Mouse (Mus musculus): Measurements from ENCODE around the gene Carmil2. TPM values are rescaled to one million over a fixed set of nuclear protein-coding genes. Genes with fewer than 3 reads are reported as not detected.

The Carmil2 gene
- polyA plus RNA-seq, 1 experiment = 1.2 TPM

DNA sequence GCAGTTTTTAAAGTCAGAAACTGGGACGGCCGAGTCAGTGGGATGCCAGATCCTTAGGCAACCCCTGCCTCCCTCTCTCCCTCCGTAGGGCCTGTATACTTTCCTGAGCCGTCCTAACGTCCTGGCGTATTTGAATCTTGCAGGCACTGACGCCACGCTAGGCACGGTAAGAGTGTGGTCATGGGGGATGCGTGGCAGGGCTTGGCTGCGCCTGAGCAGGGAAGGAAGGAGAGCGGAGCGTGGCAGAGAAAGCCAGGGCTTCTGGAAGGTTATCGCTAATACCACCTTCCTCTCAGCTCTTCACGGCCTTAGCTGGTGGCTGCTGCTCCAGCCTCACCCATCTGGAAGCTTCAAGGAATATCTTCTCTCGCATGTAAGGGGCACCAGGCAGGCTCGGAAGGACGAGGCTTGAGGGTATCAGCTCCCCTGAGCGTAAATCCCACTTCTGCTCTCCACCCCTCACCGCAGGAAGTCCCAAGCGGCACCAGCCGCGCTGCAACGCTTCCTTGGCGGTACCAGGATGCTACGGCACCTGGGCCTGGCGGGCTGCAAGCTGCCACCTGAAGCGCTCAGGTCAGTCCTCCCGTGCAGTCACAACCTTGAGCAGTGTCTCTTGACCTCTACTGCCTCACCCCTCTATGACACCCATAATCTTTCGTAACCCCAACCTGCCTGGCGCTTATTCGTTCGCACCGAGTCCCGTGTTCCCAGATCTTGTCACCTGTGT is 3.3 kb downstream of the Carmil2 start:
- Histone ChIP-seq H3K27ac (ENCODE audit: control insufficient read depth, insufficient read depth, low read depth, low read length) (no peak overlapping the region), H3K4me1 (ENCODE audit: control insufficient read depth, insufficient read depth, low read length) (peaks cover 15% of the 10 kb centered on the region), H3K4me3 (ENCODE audit: control insufficient read depth, low read depth, low read length) (no peak overlapping the region), H3K36me3 (ENCODE audit: control insufficient read depth, insufficient read depth, low read length) (no peaks in the 10 kb centered on the region), H3K27me3 (ENCODE audit: control insufficient read depth, insufficient read depth, low read length) (no peaks in the 10 kb centered on the region)
- TF ChIP-seq POLR2A (IDR thresholded peaks at IDR 0.05; ENCODE audit: control insufficient read depth, low read depth, low read length) = no peak
- TF ChIP-seq CTCF (IDR thresholded peaks at IDR 0.05; ENCODE audit: control insufficient read depth, insufficient read depth, insufficient replicate concordance, low read depth, low read length) = no peak

GRCm38 (mm10) chr8:105689983-105690360 is 3.9 kb downstream of the Carmil2 start:
- no peak for TF ChIP-seq POLR2A (IDR thresholded peaks at IDR 0.05; ENCODE audit: control insufficient read depth, low read depth, low read length)
- no peak for TF ChIP-seq CTCF (IDR thresholded peaks at IDR 0.05; ENCODE audit: control insufficient read depth, insufficient read depth, insufficient replicate concordance, low read depth, low read length)
- no peaks in the 10 kb centered on the region for H3K27me3 ChIP-seq (ENCODE audit: control insufficient read depth, insufficient read depth, low read length)
- H3K4me1 ChIP-seq (ENCODE audit: control insufficient read depth, insufficient read depth, low read length) = peaks cover 16% of the 10 kb centered on the region
- H3K4me3 ChIP-seq (ENCODE audit: control insufficient read depth, low read depth, low read length) = no peak overlapping the region
- H3K27ac ChIP-seq (ENCODE audit: control insufficient read depth, insufficient read depth, low read depth, low read length) = no peak overlapping the region
- H3K36me3 ChIP-seq (ENCODE audit: control insufficient read depth, insufficient read depth, low read length) = no peaks in the 10 kb centered on the region

DNA sequence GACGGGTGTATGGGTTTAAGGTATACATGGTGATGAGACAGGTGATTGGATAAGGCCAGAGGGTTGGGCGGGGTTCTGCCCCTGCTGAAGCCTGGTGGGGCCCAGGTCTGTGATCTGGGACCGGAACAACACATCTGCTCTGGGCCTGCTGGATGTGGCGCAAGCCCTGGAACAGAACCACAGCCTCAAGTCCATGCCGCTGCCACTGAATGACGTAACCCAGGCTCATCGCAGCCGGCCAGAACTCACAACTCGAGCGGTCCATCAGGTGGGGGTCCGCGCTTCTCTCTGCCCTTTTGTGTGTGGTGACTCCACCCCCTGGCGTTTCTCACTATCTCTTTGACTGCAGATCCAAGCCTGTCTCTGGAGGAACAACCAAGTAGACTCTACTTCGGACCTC is 4.9 kb downstream of the Carmil2 start:
- no peaks in the 10 kb centered on the region for H3K27me3 ChIP-seq (ENCODE audit: control insufficient read depth, insufficient read depth, low read length)
- TF ChIP-seq CTCF (IDR thresholded peaks at IDR 0.05; ENCODE audit: control insufficient read depth, insufficient read depth, insufficient replicate concordance, low read depth, low read length) = no peak
- no peak for TF ChIP-seq POLR2A (IDR thresholded peaks at IDR 0.05; ENCODE audit: control insufficient read depth, low read depth, low read length)
- no peak overlapping the region for H3K4me3 ChIP-seq (ENCODE audit: control insufficient read depth, low read depth, low read length)
- peaks cover 19% of the 10 kb centered on the region for H3K4me1 ChIP-seq (ENCODE audit: control insufficient read depth, insufficient read depth, low read length)
- H3K27ac ChIP-seq (ENCODE audit: control insufficient read depth, insufficient read depth, low read depth, low read length) = no peak overlapping the region
- H3K36me3 ChIP-seq (ENCODE audit: control insufficient read depth, insufficient read depth, low read length) = no peaks in the 10 kb centered on the region

- Histone ChIP-seq H3K27me3 (ENCODE audit: control insufficient read depth, insufficient read depth, low read length) (no peaks in the 10 kb centered on the region), H3K4me1 (ENCODE audit: control insufficient read depth, insufficient read depth, low read length) (peaks cover 19% of the 10 kb centered on the region), H3K36me3 (ENCODE audit: control insufficient read depth, insufficient read depth, low read length) (no peaks in the 10 kb centered on the region), H3K27ac (ENCODE audit: control insufficient read depth, insufficient read depth, low read depth, low read length) (no peak overlapping the region), H3K4me3 (ENCODE audit: control insufficient read depth, low read depth, low read length) (no peak overlapping the region)
- no peak for TF ChIP-seq POLR2A (IDR thresholded peaks at IDR 0.05; ENCODE audit: control insufficient read depth, low read depth, low read length)
- no peak for TF ChIP-seq CTCF (IDR thresholded peaks at IDR 0.05; ENCODE audit: control insufficient read depth, insufficient read depth, insufficient replicate concordance, low read depth, low read length)
Measured at GRCm38 (mm10) chr8:105692449-105693182, 6.5 kb downstream of the Carmil2 start.

GRCm38 (mm10) chr8:105693648-105694047 is 7.6 kb downstream of the Carmil2 start:
- peak overlapping the region; percentile 41 for H3K4me3 ChIP-seq (ENCODE audit: control insufficient read depth, low read depth, low read length)
- no peaks in the 10 kb centered on the region for H3K27me3 ChIP-seq (ENCODE audit: control insufficient read depth, insufficient read depth, low read length)
- TF ChIP-seq POLR2A (IDR thresholded peaks at IDR 0.05; ENCODE audit: control insufficient read depth, low read depth, low read length) (no peak), CTCF (IDR thresholded peaks at IDR 0.05; ENCODE audit: control insufficient read depth, insufficient read depth, insufficient replicate concordance, low read depth, low read length) (no peak)
- peaks cover 19% of the 10 kb centered on the region for H3K4me1 ChIP-seq (ENCODE audit: control insufficient read depth, insufficient read depth, low read length)
- no peak overlapping the region for H3K27ac ChIP-seq (ENCODE audit: control insufficient read depth, insufficient read depth, low read depth, low read length)
- no peaks in the 10 kb centered on the region for H3K36me3 ChIP-seq (ENCODE audit: control insufficient read depth, insufficient read depth, low read length)

DNA sequence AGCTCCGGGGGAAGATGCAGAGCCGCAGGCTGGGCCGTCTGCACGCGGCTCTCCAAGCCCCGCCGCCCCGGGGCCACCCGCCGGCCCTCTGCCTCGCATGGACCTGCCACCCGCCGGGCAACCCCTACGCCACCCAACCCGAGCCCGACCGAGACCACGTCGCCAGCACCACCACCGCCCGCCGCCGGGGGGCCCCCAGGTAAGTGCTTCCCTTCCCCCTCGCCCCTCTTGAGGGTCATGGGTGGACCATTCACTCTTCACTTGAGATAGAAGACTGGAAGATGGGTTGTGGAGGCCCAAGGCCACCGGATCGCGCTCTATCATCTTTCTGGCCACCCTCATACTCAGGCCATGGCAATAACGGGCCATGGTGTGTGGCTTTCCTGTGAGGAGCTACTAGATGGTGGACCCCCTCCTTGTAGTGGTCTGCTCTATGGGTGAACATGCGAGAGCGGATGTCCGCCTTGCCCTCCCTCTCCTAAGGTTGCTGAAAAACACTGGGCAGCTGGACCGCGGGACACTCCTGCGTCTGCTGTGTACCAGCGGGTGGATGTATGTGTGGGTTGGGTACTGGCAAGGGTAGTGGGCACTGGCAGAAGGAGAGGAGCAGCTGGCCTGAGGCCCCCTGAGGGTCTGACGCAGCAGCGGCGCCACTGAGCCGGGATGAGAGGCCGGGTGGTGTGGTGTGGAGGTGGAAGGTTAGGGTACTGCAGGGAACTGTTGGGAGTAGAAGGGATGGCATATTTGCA is 8.2 kb downstream of the Carmil2 start:
- Histone ChIP-seq H3K27me3 (ENCODE audit: control insufficient read depth, insufficient read depth, low read length) (no peaks in the 10 kb centered on the region), H3K36me3 (ENCODE audit: control insufficient read depth, insufficient read depth, low read length) (no peaks in the 10 kb centered on the region), H3K27ac (ENCODE audit: control insufficient read depth, insufficient read depth, low read depth, low read length) (no peak overlapping the region), H3K4me3 (ENCODE audit: control insufficient read depth, low read depth, low read length) (peak overlapping the region; percentile 41), H3K4me1 (ENCODE audit: control insufficient read depth, insufficient read depth, low read length) (peaks cover 19% of the 10 kb centered on the region)
- TF ChIP-seq POLR2A (IDR thresholded peaks at IDR 0.05; ENCODE audit: control insufficient read depth, low read depth, low read length) = no peak
- no peak for TF ChIP-seq CTCF (IDR thresholded peaks at IDR 0.05; ENCODE audit: control insufficient read depth, insufficient read depth, insufficient replicate concordance, low read depth, low read length)
